Mouse (Mus musculus) brown adipose tissue, adult 24 weeks (tissue): ENCODE results near the gene Siglech. TPM values are rescaled to one million over a fixed set of nuclear protein-coding genes. Genes with fewer than 3 reads are reported as not detected.
"Not testable (repeated sequence)": the region's sequence is repeated elsewhere in the genome, so short reads cannot be mapped to it uniquely, and the experiment has no call there.

Experiments
- H3K27ac ChIP-seq: fragments of 200-500 bp; replicated peaks from 2 replicates; pipeline ENCODE4 v1.5.1; 2012; ENCODE audit warnings: low read depth, mild to moderate bottlenecking, low read length
- H3K4me1 ChIP-seq: fragments of 200-500 bp; 2 replicates; pipeline ENCODE4 v1.6.1; 2012; ENCODE audit warnings: low read length, mixed read lengths; ENCODE audit not compliant: control insufficient read depth, insufficient read depth, insufficient read length
- H3K4me3 ChIP-seq: fragments of 200-500 bp; 2 replicates; pipeline ENCODE4 v1.5.1; 2012; ENCODE audit warnings: low read depth, mild to moderate bottlenecking, low read length, moderate library complexity; ENCODE audit not compliant: insufficient read depth
- polyA plus RNA-seq: library from polyadenylated mRNA; stranded (reverse); fragments of >200 nt; gene quantifications from 2 replicates; pipeline ENCODE4 v1.2.4, GENCODE M21; 2012; ENCODE audit not compliant: missing spikeins, insufficient read depth, insufficient read length

Siglech gene
- 1.4 TPM in 1 of 2 replicates, not detected in the other for polyA plus RNA-seq

DNA sequence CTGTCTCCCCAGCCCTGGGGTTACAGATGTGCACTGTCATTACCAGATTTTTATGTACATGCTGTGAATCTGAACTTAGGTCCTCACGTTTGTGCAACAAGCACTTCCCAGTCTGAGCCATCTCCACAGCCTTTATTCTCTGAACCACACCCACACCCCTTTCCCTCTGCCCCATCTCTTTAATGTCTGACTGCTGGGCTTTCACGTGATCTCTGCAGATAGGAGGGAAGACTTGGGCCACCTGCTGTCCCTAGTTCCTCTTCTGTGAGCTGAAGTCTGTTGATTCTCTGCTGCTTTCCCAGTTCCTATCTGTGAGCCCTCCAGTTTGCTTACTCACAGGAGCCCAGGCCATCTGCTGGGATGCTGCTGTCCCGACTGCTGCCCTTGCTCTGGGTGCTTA lies at the start of gene Siglech:
TSS of gene Siglech (plus strand) at position 253 of the 400 bp plus-strand sequence.
- Histone ChIP-seq H3K27ac (no peak within 1 kb of the TSS), H3K4me3 (no peak within 1 kb of the TSS), H3K4me1 (no peaks in the 10 kb centered on the region)

DNA sequence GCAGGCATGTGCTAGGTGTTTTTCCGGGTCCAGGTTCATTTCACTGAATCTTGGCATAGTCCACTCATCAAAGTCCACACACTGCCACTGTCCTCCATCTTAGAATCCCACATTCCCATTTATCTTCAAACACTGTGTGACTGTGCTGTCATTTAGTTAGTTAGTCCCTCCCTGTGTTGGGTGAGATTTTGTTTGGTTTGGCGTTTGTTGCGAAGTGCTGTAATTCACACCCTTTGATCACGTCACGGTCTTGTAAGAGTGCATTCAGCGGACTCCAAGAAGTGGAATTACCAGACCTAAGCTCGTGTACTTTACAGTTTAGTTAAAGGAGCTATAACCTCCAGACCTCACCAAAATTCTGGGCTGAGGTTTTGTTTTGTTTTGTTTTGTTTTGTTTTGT lies 45.3 kb upstream of the Siglech start:
- no peak overlapping the region for H3K4me3 ChIP-seq
- no peaks in the 10 kb centered on the region for H3K4me1 ChIP-seq
- no peak overlapping the region for H3K27ac ChIP-seq

DNA sequence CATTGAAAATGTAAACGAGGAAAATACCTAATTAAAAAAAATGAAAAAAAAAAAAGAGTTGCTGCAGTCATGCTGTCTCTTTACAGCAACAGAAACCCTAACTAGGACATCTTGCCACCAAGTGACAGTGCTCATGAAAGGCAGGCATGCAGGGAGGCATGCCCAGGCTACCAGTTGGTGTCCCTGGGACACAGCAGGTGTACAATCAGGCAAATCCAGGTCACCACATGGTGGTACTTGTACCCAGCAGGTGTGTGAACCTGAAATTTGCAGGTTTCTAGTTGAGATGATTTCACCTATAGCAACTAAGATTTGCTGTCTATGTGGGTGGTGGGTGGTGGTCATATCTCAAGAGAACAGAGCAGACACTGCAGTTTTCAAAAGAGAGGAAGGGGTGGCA lies 39.1 kb upstream of the Siglech start:
- H3K27ac ChIP-seq = no peak overlapping the region
- no peak overlapping the region for H3K4me3 ChIP-seq
- no peaks in the 10 kb centered on the region for H3K4me1 ChIP-seq

DNA sequence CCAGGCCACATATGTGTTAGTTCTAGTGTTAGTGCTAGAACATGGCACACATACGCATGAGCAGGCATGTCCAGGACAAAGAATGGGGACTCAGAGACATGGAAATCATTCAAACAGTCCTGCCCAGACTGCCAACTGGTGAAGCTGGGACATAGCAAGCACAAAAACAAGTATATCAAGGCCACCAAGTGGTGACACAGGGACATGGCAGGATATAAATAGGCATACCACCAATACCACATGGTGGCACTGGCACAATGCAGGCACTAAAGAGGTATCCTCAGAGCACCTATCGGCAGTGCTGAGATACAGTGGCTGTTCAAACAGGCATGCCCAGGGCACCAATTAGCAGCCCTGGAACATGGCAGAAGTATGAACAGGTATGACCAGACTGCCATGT lies 33.5 kb upstream of the Siglech start:
- H3K4me3 ChIP-seq = no peak overlapping the region
- H3K27ac ChIP-seq = no peak overlapping the region
- no peaks in the 10 kb centered on the region for H3K4me1 ChIP-seq

DNA sequence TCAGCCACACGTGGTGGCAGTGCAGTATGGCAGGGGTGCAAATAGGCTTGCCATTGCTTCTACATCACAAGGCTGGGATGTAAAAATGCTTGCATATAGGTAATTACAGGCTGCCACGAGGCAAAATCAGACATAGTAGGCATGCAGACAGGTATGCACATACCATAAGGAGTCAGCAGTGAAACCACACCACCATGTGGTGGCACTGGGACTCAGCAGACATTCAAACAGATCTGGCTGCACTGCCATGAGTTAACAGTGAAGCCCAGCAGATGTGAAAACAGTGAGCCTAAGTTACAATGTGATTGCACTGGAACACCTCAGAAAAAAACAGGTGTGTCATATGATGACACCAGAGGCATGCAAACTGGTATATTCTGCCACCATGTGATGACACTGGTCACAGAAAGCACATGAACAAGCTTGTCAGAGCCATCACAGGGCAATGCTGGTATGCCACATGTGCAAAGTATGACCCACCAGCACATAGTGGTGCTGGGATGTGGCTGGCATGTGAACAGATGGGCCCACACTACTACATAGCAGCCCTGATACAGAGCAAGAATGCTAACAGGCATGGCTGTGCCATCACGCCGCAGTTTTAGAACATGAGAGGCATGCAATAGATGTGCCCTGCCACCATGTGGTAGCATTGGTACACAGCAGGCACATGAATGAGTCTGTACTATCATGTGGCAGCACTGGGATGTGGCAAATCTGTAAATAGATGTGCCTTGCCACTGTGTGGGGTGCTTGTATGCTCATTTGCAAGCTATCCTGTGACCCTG lies 30.7 kb upstream of the Siglech start:
- Histone ChIP-seq H3K4me1 (no peaks in the 10 kb centered on the region), H3K4me3 (no peak overlapping the region), H3K27ac (no peak overlapping the region)

DNA sequence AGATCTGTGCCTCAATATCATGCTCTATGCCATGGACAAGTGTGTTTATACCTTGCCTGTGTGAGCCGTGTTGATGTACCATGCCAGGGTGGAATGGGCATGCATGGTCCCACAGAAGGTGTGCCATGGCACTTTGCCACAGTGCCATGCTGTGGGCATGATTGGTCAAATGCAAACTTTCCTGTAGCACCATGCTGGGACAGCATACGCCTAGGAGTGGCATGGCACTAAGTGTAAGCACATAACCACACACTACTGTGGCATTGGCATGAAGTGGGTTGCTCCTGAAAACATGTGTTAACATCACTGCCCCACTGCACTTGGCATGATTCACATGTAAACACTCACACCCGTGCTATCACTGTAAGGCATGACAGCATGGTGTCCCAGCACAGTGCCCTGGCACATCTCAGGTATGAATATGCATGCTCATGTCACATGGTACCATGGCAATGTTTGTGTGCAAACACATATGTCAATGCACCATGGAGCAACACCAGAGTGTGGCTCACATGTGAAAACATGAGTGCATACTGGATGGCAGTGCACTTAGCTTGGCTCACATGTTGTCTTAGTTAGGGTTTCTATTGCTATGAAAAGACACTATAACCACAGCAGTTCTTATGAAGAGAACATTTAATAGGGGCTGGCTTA lies 24.2 kb upstream of the Siglech start:
- no peak overlapping the region for H3K27ac ChIP-seq
- H3K4me1 ChIP-seq = no peaks in the 10 kb centered on the region
- no peak overlapping the region for H3K4me3 ChIP-seq

DNA sequence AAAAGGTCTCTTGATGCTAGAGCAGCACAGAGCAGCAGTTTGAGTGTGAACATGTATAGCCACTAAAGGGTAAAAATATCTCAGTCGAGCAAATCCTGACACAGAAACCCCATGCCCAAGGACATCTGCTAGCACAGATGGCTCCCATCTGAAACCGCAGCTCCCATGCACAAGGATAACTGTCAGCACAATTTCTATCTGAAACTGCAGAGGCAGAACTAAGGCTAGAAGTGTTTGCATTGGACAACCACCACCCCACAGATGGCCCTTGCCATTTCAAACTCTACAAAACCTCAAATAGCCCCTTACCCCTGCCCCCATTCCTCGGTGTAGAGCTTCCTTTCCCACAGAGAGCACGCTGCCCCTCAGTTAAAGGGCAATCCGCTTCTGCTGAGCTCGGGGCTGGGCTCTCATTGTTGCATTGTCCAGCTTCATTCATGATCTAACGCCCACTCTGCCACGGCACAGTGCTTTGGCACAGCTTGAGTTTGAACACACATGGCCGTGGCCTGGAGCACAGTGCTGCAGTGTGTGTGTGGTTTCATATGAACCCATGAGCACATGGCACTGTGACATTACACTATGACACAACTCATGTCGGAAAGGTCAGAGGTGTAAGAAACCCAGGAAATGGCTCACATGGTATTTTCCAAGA lies 23.3 kb upstream of the Siglech start:
- Histone ChIP-seq H3K4me3 (no peak overlapping the region), H3K4me1 (no peaks in the 10 kb centered on the region), H3K27ac (no peak overlapping the region)

DNA sequence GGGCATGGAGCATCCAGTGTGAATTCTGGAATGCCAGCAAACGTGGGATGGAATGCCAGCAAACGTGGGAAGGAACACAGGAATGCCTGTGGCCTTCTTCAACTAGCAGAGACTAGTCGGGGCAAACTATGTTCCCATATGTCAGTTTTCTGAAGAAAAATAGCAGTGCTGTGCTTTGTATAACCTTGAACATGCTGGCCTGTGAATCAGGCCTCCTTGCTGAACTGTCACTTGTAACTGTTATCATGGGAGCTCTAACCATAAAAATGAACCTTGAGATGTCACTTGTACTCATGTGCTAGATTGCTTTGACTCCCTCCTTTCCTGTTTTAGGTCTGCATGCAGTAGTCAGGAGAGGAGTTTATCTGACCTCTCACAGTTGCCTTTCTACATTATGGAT lies 17.1 kb upstream of the Siglech start:
- Histone ChIP-seq H3K4me1 (no peaks in the 10 kb centered on the region), H3K4me3 (no peak overlapping the region), H3K27ac (no peak overlapping the region)

DNA sequence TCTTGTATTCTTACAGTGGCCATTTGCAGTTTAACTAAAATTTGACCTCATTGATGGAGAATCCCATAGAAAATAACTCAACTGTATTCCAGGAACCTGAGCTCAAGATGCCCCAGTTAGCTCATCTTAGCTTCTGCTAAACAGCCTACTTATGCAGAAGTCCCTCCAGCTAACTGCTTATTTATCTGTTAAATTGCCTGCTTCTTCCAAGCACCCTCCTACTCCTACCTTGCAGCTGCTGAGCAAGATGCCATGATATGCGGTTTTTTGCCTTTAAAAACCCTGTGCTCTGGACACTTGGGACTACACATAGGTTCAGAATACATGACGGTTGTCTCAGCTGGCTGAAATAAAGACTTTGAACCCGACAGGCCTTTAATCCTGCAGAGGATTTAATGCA lies 8.6 kb upstream of the Siglech start:
- Histone ChIP-seq H3K27ac (no peak overlapping the region), H3K4me3 (no peak overlapping the region), H3K4me1 (no peaks in the 10 kb centered on the region)

DNA sequence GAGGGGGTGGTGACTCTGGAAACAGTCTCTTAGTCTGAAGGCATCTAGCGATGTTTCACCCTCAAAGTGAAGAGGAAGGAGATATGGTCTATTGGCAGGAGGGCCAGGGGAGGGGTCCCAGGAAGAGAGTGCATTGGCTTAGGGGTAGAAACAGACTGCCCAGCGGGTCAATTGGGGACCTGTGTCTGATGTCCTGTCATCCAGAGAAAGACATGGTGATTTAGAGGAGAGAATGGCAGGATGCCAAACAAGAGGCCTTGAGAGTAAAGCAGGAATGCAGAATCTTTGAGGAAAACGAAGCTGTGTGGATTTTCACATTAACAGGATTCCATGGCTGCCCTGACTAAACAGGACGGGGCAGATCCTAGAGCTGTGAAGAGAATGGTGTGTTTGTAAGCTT lies 12.0 kb downstream of the Siglech start:
- H3K4me3 ChIP-seq = no peak overlapping the region
- H3K4me1 ChIP-seq = no peaks in the 10 kb centered on the region
- no peak overlapping the region for H3K27ac ChIP-seq

DNA sequence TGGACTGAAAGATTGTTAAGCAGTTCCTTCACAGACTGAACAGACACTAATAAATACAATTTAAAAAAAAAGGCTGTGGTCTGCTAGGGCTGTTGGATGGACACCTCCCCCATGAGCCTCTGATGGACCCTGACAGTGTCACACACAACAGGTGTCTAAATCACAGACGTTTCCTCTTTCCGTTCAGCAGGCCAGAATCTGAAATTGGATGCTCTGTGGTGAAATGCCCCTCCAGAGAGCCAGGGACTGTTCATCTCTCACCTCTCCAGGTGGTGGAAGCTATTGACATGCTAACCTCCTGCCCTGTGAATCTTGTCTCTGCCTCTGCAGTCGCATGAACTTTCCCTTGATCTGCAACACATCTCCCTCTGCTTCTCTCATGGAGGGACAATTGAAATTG lies 14.5 kb downstream of the Siglech start:
- no peak overlapping the region for H3K27ac ChIP-seq
- H3K4me3 ChIP-seq = no peak overlapping the region
- H3K4me1 ChIP-seq = no peaks in the 10 kb centered on the region

DNA sequence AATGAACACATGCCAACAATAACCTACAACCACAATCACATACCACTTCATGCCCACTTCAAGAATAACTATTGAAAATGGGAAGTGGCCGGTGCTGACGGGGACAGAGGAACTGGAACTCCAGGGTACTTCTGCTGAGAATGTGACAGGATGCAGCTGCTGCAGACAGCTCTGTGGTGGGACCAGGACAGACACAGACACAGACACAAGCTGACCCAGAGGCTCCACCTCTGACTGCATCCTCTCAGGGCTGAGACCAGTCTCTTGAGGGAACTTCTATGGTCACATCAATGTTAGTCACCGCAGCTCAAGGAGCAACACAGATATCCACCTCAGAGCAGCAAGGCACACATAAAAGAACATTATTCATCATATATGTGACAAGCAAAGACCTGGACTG lies 16.6 kb downstream of the Siglech start:
- no peak overlapping the region for H3K27ac ChIP-seq
- no peaks in the 10 kb centered on the region for H3K4me1 ChIP-seq

DNA sequence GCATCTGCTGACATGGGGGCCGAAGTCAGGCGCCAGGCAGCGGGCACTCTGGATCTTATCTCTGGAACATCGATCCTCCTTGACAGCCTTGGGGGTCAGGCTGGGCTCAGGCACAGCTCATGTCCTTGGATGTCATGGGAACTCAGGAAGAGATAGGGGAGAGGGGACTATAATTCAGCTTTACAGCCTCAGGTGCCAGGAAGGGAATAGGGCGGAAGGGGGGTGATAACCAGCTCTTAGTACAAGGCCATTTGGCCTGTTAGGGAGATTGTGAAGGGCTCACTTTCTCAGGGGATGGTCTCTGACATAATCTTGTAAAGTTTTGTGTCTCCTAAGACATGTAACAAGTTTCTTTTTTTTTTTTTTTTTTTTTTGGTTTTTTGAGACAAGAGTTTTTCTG lies 22.6 kb downstream of the Siglech start:
- not testable (repeated sequence) for H3K4me1 ChIP-seq, H3K4me3 ChIP-seq, H3K27ac ChIP-seq

More for the DNA sequence above, 16.6 kb downstream of the Siglech start:
- no peak overlapping the region for H3K4me3 ChIP-seq

DNA sequence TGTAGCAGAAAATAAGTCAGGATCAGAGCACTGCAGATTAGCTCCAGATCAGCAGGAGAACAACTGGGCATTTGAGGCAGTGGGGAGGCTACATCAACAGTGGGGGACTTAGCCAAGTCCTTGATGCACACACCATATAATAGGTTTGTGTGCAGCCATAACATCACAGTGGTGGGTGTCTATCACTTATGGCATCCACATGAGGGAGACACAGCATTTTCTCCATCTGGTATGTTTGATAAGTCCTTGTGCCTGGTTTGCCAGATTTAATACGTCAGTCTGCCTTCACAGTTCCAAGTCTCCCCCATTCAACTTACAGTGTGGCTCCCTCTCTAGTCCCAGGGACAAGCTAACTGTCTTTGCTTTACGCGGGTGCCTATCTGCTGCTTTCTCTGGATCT lies 24.3 kb downstream of the Siglech start:
- H3K4me3 ChIP-seq = no peak overlapping the region
- H3K27ac ChIP-seq = no peak overlapping the region
- H3K4me1 ChIP-seq = no peaks in the 10 kb centered on the region; the same call in 1 of the 2 replicates

DNA sequence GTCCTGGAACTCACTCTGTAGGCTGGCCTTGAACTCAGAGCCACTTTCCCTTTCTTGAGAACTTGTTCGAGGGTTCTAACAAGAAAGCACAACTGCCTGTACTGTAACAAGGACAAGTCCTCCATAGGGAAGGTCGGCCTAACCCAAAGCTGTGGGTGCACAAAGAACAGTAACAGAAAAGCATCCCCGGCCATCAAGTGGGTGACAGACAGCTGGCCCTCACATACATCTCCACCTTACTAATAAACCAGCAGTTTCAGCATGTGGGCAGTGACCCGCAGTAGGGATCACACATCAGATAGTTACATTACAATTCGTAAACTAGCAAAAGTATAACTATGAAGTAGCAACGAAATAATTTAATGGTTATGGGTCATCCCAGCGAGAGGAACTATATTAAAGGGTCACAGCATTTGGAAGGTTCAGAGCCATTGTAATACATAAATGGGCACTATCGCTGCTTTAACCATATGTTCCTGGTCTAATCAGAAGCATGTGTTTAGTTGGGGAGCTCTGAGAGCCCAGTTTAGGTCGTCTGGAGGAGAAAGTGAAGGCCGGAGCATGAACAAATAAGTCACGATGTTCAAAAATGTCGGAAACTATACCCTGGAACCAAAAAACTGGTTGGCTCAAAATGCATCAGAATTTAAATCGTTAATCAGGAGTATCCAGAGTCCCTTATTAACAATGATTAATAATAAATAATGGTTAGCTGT lies 25.4 kb downstream of the Siglech start:
- H3K4me1 ChIP-seq = no peaks in the 10 kb centered on the region; the same call in 1 of the 2 replicates
- no peak overlapping the region for H3K27ac ChIP-seq

More for the DNA sequence above, 25.4 kb downstream of the Siglech start:
- H3K4me3 ChIP-seq = peak overlapping the region; percentile 75
